Mouse (Mus musculus) lung, adult 2 months (tissue): ENCODE results near the gene Zbtb49.

Source experiments
- CTCF ChIP-seq: fragments of 200-500 bp; IDR thresholded peaks from 2 replicates; pipeline ENCODE4 v1.5.1; 2011; ENCODE audit warnings: mild to moderate bottlenecking, low read length, control low read depth; ENCODE audit not compliant: insufficient read depth
- POLR2A ChIP-seq: fragments of 200-500 bp; IDR thresholded peaks from 2 replicates; pipeline ENCODE4 v1.6.1; 2011; ENCODE audit warnings: low read depth, mild to moderate bottlenecking, control low read depth, low read length, borderline replicate concordance; ENCODE audit errors: extremely low read depth

GRCm38 (mm10) chr5:38152201-38153108, 67.8 kb downstream of the Zbtb49 start:
- no peak for TF ChIP-seq POLR2A
- TF ChIP-seq CTCF, result no peak
